Mouse (Mus musculus) heart, adult 18-20 months (tissue): Measurements from ENCODE around the gene Krt36. TPM values are rescaled to one million over a fixed set of nuclear protein-coding genes. Genes with fewer than 3 reads are reported as not detected.

ENCODE experiments used
- DNase-seq, 2 experiments: peaks; one replicate each; pipeline ENCODE4 v3.0.0; 2021 to 2022; ENCODE audit warnings: mixed read lengths in 1 of 2
- long read RNA-seq, 2 experiments: library from polyadenylated mRNA; stranded (forward); transcript quantifications; one replicate each; pipeline ENCODE4 v2.0.0; 2021
- total RNA-seq, 2 experiments: library from RNA; stranded (reverse); gene quantifications; 2 replicates each; pipeline ENCODE4 v1.2.3; 2021

The Krt36 gene
- not detected for total RNA-seq
- long read RNA-seq, experiment 1: 0 reads
- long read RNA-seq, experiment 2: 0 reads

DNA sequence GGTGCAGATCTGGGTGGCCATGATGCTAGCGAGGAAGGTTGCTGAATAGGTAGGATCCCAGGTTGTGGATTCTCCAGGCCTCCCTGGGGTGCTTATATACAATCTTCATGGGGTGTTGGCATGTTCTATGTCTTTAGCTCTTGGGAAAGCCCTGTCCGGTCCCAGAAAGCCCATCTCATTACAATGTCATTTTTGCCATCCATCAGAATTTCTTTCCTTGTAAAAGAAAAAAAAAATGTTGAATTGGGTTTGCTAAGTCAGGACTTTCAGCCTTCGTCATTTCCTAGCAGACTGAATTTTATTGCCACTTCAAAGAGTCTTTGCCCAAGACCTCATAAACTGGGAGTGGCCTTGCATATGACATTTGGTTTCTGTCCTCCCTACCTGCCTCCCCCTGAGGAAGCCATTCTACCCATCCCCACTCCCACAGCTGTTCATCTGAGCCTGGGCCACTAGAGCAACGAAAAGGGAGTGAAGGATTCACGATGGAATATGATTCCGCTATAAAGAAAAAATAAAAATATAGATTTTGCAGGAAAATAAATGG is at the start of gene Krt36:
Krt36 (minus strand) TSS at position 51 of the 547 bp plus-strand sequence.
- no peak for DNase-seq

GRCm38 (mm10) chr11:100148615-100149330 is 43.3 kb upstream of the Krt36 start, which contains the start of gene Krt19:
TSS of gene Krt19 (minus strand) at chr11:100148665.
- no peak for DNase-seq

DNA sequence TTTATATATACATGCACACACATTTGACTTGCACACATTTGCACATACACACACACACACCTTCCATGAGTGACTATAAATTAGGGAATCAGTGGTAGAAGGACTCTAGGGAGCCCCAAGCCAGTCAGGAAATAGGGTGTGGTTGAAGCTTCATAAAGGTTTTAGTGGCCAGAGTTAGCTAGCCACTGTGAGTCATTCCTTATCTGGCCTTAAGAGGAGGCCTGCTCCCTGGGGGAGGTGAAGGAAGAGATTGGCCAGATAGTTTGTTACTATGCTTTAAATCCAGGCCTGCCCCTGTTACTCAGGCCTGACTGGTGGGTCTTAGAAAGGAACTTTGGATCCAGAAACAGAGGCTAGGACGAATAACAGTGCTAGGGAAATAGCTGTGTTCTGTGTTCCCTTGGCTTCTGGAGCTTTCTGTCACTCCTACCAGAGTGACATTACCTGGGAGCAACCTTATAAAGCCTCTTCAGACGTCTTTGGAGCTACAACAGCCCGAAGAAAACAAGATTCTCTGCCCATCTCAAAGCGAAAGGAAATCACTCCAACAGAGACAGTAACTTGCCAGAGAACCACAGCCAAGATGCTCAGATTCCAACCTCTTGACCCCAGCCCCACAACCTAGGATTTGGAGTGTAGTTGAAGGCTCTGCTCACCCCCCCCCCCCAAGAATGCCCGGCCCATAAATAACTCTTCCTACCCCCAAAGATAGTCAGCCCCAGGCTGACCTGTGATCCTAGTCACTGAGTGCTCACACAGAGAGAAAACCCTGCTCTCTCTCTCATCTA is 42.3 kb upstream of the Krt36 start:
- no peak for DNase-seq

DNA sequence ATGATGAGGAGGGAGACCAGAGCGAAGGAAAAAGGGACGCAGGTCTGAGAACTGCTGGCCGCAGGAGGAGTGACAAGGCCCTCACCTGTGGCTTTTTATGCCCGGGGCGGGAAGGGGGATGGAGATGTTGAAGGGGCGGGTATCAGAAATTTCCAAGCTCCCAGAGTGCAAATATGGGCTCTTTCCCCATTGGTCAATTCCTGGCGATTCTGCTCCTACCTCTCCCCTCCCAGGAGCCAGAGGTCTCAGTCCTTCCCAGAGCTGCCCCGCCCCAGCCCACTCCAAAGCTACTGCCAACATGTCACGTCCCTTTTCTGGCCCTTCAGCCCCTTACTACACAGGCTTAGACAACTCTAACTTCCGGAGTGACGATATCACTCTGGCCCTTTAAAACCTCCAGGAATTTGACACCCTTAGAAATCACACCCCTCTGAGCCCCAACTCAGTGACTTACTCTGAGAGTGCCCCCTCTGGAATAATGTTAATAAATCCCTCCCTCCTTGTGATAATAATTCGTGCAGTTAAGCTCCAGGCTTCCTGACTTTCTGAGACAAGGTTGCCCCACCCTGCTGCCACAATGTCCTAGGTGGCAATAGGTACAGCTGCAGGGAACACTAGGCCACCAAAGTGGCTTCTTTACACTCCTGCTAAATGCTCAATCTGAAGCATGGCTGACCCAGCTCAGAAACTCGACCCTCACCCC is 40.6 kb upstream of the Krt36 start:
- DNase-seq: no peak

- no peak for DNase-seq
These were observed 39.7 kb upstream of the Krt36 start for GRCm38 (mm10) chr11:100145104-100145503.

- DNase-seq: no peak
These were observed 35.5 kb upstream of the Krt36 start for GRCm38 (mm10) chr11:100140966-100141365.

- no peak for DNase-seq
These were observed 34.0 kb upstream of the Krt36 start for GRCm38 (mm10) chr11:100139391-100139790.

DNA sequence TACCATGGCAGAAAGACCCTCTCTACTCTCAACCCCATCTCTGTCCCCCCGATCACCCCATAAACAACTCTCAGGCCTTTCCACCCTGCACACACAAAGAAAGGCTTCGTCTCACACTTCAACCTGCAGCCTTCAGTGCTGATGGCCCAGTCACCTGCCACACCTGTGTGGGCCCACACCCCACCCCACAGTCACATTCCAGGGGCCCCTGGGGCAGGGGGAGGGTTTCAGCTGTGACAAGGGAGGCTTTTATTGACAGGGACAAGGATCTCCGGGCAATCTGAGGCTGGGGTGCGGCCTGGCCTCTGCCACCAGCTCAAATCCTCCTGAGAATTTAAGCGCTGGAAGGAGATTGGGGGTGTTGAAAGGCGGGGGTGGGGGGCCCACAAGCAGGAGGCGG is 33.4 kb upstream of the Krt36 start:
- DNase-seq: no peak

- no peak for DNase-seq
These were observed 32.3 kb upstream of the Krt36 start for GRCm38 (mm10) chr11:100137693-100138092.

GRCm38 (mm10) chr11:100136559-100136958 is 31.1 kb upstream of the Krt36 start:
- no peak for DNase-seq

DNA sequence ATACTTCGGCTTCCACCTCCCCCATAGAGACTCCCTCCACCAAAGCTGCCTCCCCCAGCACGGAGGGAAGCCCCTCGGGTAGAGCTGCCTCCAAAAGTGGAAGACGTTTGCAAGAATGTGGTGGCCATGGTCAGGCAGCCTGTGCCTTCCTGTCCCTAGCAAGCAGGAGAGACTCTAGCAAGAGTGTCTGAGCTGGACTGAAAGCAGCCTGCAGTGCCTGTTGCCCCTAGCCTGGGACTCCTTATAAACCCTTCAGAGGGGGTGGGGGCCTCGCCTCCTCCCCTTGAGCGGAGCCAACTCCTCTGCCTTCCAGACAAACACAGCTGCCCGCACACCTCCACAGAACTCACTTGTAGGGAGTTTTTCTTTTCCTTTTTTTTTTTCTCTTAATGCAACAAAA is 30.3 kb upstream of the Krt36 start, which contains the start of gene Krt15:
Krt15 (minus strand) TSS at position 198 of the 400 bp plus-strand sequence.
- DNase-seq: no peak

- DNase-seq: no peak
These were observed 19.5 kb upstream of the Krt36 start for GRCm38 (mm10) chr11:100124901-100125300.

- DNase-seq: no peak
These were observed 16.0 kb upstream of the Krt36 start, which contains the start of gene Krt13 for GRCm38 (mm10) chr11:100121466-100121865. TSS of gene Krt13 (minus strand) at chr11:100121566.

DNA sequence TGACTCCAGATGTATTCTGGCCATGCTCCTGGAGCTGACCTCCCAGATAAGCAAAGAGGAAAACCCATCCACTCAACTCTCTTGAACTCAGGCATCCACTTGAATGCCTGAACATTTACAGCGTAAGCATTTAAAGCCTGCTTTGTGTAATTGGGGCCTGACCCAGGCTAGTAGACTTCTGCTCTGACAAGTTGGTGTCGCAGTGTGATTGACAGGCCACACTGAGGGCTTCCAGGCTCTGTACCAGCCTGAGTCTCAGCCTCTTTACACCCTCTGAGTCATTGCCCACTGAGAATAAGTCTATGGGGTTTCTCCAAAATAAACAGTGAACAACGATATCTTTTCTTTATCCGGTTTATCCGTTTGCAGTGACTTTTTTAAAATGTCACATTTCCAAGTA is 14.9 kb upstream of the Krt36 start:
- DNase-seq: no peak

GRCm38 (mm10) chr11:100113742-100114029 is 8.3 kb upstream of the Krt36 start:
- no peak for DNase-seq

GRCm38 (mm10) chr11:100112935-100113741 is 7.7 kb upstream of the Krt36 start:
- DNase-seq: no peak

DNA sequence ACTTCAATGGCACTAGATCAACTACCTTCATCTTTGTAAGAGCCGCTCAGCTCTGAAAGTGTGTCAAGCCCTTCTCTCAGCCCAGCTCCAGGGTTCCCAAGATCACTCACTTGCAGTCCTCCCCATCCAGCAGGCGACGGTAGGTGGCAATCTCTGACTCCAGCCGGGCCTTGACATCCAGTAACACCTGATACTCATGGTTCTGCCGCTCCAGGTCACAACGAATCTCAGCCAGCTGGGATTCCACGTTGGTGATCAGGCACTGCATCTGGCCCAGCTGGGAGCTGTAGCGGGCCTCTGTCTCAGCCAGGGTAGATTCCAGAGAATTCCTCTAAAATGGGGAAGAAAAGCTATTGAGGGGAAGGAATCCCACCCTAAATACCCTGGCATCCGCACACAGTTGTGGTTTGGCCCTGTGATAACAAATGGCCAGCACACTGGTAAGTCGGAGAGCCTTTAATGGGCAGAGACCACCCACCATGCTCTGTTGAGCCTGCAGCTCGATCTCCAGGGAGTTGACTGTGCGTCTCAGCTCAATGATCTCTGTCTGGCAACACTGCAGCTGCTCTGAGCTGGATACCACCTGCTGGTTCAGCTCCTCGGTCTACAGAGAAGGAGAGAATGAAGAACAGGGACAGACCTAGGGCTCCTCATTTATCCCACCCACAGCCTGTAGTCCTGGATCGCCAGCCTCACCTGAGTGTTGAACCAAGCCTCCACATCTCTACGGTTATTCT is 2.6 kb downstream of the Krt36 start:
- DNase-seq: no peak

DNA sequence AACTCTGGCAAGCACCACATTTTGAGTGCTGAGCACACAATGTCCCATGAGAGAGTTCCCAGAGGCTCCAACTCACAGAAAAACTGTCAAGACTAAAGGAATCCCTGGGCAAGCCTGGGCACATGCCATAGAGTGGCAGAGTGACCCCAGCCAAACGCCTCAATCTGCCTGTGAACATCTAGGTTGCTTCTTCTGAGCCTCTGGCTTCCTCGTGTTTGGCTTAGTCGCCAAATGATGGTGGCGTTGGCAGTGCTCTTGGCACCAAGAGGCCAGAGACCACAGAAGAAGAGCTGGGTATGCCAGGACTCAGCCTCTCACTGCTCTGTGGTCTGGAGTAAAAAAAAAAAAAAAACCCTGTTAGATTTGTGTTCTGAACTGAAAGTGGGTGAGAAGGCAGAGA is 5.0 kb downstream of the Krt36 start:
- DNase-seq: no peak

DNA sequence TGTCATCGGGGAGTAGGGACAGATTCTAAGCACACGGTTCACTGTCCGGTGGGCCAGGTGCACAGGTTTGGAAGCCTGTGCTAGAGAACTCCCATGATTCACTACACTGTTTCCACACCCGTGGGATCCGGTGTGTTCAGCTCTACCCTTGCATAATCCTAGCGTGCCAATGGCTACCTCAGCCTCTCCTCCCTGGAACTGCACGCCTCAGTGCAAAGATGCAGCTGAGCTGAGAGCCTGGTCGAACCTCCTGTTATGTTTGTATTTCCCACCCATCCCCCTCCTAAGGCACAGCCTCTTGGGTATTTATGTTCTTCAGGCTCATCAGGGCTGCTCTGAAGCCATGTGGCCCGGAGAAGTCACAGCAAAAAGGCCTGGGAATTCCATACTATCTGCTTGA is 7.6 kb downstream of the Krt36 start:
- DNase-seq: no peak

DNA sequence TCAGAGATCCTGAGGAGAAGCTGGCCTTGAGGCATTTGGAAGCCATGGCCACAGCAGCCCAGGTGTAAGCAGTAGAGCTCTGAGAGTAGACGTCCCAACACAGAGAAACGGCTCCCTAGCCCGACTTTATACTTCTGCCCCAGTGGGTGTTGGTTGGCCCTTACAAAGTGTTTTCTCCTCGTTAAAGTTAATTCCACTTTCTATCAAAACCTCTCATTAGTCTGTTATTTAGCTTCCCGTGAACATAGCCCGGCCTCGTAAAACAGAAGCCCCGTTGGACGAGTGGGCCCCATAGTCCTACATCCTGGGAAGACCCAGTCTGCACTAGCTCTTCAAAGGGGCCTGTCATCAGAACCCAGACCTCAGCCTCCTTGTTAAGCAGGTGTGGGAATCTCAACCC is 9.3 kb downstream of the Krt36 start, which contains the start of gene Krt35:
Krt35 (minus strand) TSS at position 101 of the 400 bp plus-strand sequence.
- DNase-seq: no peak
